Mouse (Mus musculus) heart, postnatal 14 days (tissue): Measurements from ENCODE around the gene Pkp3. TPM values are rescaled to one million over a fixed set of nuclear protein-coding genes. Genes with fewer than 3 reads are reported as not detected.

Experiments
- DNase-seq, 2 experiments: peaks; one replicate each; pipeline ENCODE4 v3.0.0; 2021 to 2022
- intact Hi-C: fragments of 180-260 bp; cut with DNase I; formaldehyde crosslinking; loops from one replicate; pipeline ENCODE4 v1.15.1; 2025
- total RNA-seq, 2 experiments: library from RNA; stranded (reverse); gene quantifications; 2 replicates each; pipeline ENCODE4 v1.2.3; 2021

Pkp3 gene
- total RNA-seq, 2 experiments from 2014 or later: 0.43 to 0.95 TPM

DNA sequence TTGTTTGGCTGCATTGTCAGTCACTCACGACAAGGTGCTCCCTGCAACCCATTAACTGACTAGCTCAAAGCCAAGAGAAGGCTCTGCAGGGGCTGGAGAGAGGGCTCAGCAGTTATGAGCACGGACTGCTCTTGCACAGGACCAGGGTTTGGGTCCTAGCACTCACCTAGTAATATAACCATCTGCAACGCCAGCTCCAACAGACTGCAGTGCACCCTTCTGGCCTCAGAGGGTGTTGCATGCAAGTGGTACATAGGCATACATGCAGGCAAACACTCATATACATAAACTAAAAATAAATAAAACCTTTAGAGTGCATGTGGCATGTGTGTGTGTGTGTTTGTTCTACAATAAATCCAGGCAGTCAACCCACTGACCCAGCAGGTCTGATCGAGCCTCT lies 22.2 kb upstream of the Pkp3 start:
- no peak for DNase-seq
- intact Hi-C loops: no loop called here

DNA sequence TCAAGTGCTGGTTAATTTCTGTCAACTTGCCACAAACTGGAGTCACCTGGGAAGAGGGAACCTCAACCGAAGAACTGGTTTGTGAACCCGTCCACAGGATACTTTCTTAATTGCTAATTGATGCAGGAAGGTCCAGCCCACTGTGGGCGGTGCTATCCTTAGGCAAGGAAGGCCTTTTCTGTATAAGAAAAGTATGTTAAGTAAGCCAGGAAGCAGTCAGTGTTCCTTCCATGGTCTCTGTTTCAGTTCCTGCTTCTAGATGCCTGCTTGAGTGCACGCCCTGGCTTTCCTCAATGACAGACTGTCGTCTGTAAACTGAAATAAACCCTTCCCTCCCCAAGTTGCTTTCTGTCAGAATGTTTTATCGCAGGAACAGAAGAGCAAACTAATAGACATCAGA lies 21.0 kb upstream of the Pkp3 start:
- no peak for DNase-seq
- intact Hi-C loops: no loop called here

DNA sequence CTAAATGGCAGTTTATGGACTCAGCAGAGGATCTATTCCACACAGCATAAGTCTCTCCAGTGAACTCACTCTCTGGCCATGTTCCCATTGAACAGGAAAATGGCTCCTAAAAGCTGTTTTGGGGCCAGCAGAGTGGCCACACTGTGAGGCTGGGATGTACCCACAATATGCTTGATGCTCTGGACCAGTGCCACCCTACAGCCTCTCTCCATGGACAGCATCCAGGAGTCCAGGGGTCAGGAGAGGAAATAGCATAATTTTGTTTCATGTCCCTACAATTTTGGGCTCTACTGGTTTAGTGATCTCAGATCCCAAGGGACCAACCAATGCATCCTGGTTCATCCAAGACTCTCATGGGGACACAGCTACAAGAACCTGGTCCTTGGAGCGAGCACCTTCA lies 20.5 kb upstream of the Pkp3 start:
- no peak for DNase-seq
- intact Hi-C loops: no loop called here

- DNase-seq: no peak
- intact Hi-C loops: no loop called here
Observed at GRCm38 (mm10) chr7:141058601-141059341, 19.2 kb upstream of the Pkp3 start.

DNA sequence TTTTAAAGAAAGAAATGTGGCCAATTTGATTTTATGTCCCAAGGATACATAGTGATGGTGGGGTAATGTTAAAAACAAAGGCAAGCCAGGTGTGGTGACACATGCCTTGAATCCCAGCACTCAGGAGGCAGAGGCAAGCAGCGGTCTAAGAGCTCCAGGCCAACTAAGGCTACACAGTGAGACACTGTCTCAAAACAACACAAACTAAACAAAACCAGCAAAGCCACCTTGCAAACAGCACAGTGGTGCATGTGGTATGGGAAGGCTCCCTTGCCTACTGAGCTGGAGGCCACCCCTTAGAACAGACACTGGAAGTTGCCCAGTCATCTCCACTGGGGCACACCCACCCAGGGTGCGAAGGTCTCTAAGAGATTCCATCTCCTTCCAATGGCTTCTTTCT lies 18.1 kb upstream of the Pkp3 start:
- intact Hi-C loops: no loop called here
- DNase-seq: no peak

DNA sequence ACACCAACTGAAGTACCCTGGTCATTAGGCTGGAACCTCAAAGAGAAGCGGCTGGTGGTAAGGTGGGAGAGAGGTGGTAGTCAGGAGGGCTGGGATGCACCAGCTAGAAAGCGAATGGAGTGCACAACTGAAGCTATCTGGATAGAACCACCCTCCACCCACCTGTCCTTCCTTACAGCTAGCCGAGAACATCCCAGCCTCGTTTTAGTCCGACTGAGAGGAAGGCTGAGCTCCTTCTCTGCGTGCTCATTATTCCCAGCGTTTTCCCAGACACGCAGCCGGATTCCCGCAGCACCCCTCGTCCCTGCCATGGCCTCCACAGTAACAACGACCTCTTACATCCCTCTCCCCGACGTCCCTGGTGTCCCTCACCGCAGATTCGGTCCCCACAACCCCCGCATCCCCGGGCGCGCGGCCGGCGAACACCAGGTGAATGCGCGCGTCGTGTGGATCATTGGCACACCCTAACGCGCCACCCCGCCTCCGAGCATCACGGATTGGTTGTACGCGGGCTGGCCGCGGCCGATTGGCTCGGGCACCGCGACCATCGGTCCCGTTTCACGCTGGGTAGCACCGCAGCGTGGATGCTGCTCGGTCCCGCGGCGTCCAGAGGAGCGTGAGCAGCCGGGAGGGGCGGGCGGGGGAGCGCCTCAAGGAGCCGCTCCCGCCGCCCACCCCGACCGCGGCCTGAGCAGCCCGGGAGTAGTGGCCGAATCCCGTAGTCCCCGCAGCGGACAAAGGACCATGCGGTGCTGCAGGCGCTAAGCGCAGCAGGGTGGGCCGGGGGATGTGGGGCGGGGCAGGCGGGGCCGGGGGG lies 17.4 kb upstream of the Pkp3 start, which contains the start of gene B4galnt4:
TSS of gene B4galnt4 (plus strand) at position 679 of the 817 bp plus-strand sequence.
- peak; percentile 65 to 66 for DNase-seq
- intact Hi-C loops: no loop called here

DNA sequence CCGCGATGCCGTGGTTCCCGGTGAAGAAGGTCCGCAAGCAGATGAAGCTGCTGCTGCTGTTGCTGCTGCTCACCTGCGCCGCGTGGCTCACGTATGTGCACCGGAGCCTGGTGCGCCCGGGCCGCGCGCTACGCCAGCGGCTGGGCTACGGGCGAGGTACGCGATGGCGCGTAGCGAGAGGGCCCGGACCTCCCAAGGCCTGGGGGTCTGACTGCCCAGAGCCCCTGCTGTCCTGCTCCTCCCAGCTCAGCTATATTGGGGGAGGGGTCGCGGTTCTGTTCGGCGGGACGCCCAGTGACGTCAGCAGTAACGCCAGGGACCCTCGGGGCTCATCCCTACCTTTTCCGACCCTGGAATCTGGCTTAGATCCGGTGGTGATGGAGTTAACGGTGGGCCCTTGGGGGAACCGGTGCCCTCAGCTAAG lies 16.7 kb upstream of the Pkp3 start:
- intact Hi-C loops: no loop called here
- DNase-seq: no peak

DNA sequence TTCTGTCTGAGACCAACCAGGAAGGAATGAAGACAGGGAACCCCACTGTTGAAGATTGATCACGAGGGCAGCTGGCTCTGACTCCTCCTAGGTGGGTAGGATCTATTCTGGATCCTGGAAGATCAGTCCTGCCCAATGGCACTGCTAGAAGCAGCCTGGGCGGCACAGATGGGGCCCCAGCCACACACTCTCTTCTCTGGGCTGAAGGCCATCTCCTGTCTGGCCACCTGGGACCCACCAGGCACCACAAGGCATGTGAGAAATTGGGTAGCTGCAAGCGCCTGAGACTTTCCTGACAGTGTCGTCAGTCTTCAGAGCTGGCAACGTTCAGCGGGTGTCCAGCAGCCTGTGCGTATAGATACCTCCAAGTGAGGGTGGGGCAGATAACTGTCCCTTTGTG lies 15.5 kb upstream of the Pkp3 start:
- no peak for DNase-seq
- intact Hi-C loops: no loop called here

GRCm38 (mm10) chr7:141063353-141063752 lies 14.7 kb upstream of the Pkp3 start:
- intact Hi-C loops: no loop called here
- DNase-seq: no peak

DNA sequence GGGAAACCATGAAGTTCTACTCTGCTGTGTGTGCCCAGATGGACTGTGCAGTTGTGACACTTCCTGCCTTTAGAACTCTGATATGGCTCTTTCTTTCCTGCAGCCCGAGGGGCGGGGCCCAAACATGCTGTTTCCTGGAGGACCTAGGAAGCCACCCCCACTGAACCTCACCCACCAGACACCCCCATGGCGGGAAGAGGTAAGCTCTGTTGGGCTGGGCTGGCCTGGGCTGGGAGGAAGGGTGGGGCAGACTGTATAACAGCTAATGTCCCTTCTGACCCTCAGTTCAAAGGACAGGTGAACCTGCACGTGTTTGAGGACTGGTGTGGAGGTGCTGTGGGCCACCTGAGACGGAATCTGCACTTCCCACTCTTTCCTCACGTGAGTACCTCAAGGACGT lies 13.8 kb upstream of the Pkp3 start:
- DNase-seq: no peak
- intact Hi-C loops: no loop called here

DNA sequence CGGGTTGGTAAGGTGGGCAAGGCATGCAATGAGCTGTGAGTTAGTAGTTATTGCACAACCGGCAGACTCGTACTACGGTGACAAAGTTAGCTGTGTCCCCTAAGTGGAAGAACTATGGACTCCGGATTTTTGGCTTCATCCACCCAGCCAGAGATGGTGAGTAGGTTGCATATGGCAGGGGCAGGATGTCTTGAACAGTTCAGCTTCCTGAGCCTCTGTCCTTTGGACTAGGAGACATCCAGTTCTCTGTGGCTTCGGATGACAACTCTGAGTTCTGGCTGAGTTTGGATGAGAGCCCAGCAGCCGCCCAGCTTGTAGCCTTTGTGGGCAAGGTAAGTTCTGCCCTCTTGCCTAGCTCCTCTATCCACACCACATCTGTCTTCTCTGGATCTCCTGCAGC lies 13.4 kb upstream of the Pkp3 start:
- no peak for DNase-seq
- intact Hi-C loops: no loop called here

DNA sequence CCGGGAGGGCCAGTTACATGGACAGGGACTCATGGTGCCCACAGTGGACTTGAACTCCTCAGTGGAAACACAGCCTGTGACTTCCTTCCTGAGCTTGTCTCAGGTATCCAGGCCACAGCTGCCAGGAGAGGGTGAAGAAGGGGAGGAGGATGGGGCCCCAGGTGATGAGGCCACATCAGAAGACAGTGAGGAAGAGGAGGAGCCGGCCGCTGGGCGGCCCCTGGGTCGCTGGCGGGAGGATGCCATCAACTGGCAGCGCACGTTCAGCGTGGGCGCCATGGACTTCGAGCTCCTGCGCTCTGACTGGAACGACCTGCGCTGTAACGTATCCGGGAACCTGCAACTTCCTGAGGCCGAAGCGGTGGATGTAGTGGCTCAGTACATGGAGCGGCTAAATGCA lies 9.7 kb upstream of the Pkp3 start:
- intact Hi-C loops: no loop called here
- DNase-seq: no peak

DNA sequence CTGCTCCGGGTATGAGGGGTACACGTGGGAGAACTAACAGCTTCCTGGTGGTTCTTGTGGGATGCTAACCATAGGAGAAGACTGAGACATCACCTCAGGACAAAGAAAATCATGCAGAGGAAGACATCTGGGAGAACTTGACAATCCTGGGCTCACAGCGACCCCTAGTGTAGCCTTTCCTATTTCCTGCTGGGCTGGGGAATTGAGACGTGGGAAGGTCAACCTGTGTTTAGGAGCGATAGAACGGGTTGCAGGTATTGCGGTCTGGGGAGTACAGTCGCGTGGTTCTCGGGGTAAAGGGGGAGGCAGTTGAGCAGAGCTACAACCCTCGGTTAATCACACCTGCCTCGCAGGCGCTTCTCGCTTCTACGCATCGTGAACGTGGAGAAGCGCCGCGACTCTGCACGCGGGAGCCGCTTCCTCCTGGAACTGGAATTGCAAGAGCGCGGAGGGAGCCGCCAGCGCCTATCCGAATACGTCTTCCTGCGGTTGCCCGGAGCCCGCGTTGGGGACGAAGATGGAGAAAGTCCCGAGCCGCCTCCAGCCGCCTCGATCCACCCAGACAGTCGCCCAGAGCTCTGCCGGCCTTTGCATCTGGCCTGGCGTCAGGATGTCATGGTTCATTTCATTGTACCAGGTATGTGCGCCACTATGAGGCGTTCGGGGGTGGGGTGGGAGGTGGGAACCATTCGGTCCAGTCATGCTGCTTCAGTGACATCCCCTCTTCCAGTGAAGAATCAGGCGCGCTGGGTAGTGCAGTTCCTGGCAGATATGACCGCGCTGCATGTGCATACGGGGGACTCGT lies 7.8 kb upstream of the Pkp3 start:
- intact Hi-C loops: loop anchor here (5.0 kb wide), 3 partner anchors 107 to 223 kb away; partner anchors contain the start of genes Odf3 and Scgb1c1
- peak; percentile 71 to 82 for DNase-seq

GRCm38 (mm10) chr7:141072017-141072745 lies 5.8 kb upstream of the Pkp3 start:
- intact Hi-C loops: loop anchor here (5.0 kb wide), 3 partner anchors 105 to 225 kb away; partner anchors contain the start of genes Odf3 and Scgb1c1
- no peak for DNase-seq

- DNase-seq: no peak
- intact Hi-C loops: loop anchor here (5.0 kb wide), 3 partner anchors 104 to 226 kb away; partner anchors contain the start of genes Odf3 and Scgb1c1
Observed at GRCm38 (mm10) chr7:141073782-141074181, 4.2 kb upstream of the Pkp3 start.

DNA sequence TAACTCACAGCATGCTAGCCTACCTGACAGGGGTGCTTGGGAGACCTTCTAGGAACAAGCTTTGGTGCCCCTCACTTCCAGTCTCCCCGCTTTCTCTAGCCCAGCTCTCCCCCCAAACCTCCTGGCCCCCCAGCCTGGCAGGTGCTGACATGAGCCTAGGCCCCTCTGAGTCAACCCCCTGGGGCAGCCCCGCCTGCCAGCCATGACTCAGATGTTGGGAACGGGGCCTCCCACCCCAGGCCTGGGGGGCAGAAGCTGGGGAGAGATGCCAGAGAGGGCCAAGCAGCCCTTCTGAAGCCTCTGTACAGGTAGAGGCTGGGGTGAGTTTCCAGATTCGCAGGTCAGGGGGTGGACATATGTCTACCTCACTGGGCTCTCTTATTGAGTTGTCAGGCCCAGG lies 858 bp downstream of the Pkp3 start:
- intact Hi-C loops: no loop called here

GRCm38 (mm10) chr7:141079481-141080449 lies 1.7 kb downstream of the Pkp3 start:
- intact Hi-C loops: no loop called here
- no peak for DNase-seq

More for the DNA sequence above, 858 bp downstream of the Pkp3 start:
- DNase-seq: no peak

DNA sequence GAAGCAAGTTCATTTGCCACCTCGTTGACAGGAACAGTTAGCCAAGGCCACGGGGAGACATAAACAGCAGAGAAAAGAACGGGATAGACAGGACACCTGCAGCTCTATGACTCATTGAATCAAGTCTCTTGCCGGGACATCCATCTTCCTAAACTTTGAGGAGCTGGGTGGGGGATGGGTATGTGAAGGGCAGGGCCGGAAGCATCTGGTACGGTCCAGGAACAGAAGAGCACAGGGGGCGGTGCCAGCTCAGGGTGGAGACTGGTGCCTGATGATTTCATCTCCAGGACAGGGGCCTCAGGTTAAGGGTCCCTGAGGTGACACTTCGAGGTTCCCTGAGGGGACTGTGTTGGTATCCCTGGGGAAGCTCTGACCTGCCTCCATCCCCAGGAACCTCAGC lies 9.9 kb downstream of the Pkp3 start:
- no peak for DNase-seq
- intact Hi-C loops: no loop called here

- intact Hi-C loops: no loop called here
- no peak for DNase-seq
Observed at GRCm38 (mm10) chr7:141088473-141088872, 10.5 kb downstream of the Pkp3 start.
